Mouse (Mus musculus) neural tube, embryonic 13.5 days (tissue): ENCODE data around the gene Cyth3. TPM values are rescaled to one million over a fixed set of nuclear protein-coding genes. Genes with fewer than 3 reads are reported as not detected.

Experiments
- ATAC-seq: fragments of 200-750 bp; cut with Nextera tagmentation; 2 replicates; pipeline ENCODE4 v1.8.0; 2017; ENCODE audit warnings: low read depth, mild to moderate bottlenecking, moderate TSS enrichment, moderate library complexity
- H3K27ac ChIP-seq: fragments of 300-500 bp; sonication (generic); replicated peaks from 2 replicates; pipeline ENCODE4 v1.5.1; 2015; ENCODE audit warnings: moderate library complexity, mild to moderate bottlenecking, inconsistent platforms
- H3K27me3 ChIP-seq: fragments of 300-500 bp; sonication (generic); 2 replicates; pipeline ENCODE4 v1.6.1; 2015; ENCODE audit warnings: mild to moderate bottlenecking, inconsistent platforms
- H3K36me3 ChIP-seq: fragments of 300-500 bp; sonication (generic); 2 replicates; pipeline ENCODE4 v1.6.1; 2015; ENCODE audit warnings: mild to moderate bottlenecking, inconsistent platforms
- H3K4me1 ChIP-seq: fragments of 300-500 bp; sonication (generic); replicated peaks from 2 replicates; pipeline ENCODE4 v1.6.1; 2015; ENCODE audit warnings: inconsistent platforms
- H3K4me2 ChIP-seq: fragments of 300-500 bp; sonication (generic); 2 replicates; pipeline ENCODE4 v1.6.1; 2015; ENCODE audit warnings: inconsistent platforms, mild to moderate bottlenecking, moderate library complexity
- H3K4me3 ChIP-seq: fragments of 300-500 bp; sonication (generic); 2 replicates; pipeline ENCODE4 v1.5.1; 2015; ENCODE audit warnings: mild to moderate bottlenecking, inconsistent platforms
- H3K9ac ChIP-seq: fragments of 300-500 bp; sonication (generic); 2 replicates; pipeline ENCODE4 v1.6.1; 2015; ENCODE audit warnings: moderate library complexity, mild to moderate bottlenecking, inconsistent platforms
- H3K9me3 ChIP-seq: fragments of 300-500 bp; sonication (generic); 2 replicates; pipeline ENCODE4 v1.6.1; 2016; ENCODE audit warnings: inconsistent platforms
- WGBS: fragments of 180-500 bp; shearing (Covaris S2); methylation state at CpG from one replicate; pipeline ENCODE4 v1.1.7; 2015; 5-methylcytosine and 5-hydroxymethylcytosine counted together
- polyA plus RNA-seq: library from polyadenylated mRNA; unstranded; fragments of >200 nt; fragmentation: Nextera tagmentation; extraction: Ambion mirVana; gene quantifications from 2 replicates; pipeline ENCODE4 v1.2.1, GENCODE M21; 2015

Cyth3 gene
- 43.1 and 45.2 TPM in 2 replicates for polyA plus RNA-seq

DNA sequence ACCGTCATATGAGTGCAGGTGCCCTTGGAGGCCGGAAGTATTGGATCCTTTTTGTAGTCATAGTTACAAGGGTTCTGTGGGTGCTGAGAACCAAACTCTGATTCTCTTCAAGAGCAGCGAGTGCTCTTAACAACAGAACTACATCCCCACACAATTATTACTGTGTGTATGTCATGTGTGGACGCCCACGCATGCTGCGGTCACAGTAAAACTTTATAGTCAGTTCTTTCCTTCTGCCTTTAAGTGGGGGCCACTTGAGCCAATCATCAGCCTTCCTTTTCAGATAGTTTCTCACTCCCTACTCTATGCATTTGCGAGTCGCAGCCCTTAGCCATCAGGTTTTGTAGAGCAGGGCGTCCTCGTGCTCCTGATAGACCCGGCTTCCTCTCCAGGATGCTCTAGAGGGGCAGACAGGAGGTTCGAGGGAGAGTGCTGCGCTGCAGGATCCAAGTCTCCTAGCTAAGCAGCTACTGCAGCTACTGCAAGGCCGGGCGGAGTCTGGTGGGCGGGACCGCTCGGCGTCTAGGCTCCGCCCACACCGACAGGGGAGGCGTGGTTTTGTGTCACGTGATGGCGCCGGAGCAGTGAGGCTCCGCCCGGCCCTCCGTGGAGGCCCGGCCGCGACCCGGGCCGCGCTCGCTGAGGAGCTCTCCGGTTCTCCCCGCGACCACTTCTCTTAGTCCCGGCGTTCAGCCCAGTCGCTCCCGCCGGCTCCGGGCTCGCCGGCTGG is at the start of gene Cyth3:
Cyth3 (plus strand) TSS at position 555 of the 730 bp plus-strand sequence.
- H3K4me3 ChIP-seq = peak within 1 kb of the TSS; percentile 87
- WGBS = 9% methylated on average over 46 of the region's 46 CpGs
- ATAC-seq = peak; percentile 92

DNA sequence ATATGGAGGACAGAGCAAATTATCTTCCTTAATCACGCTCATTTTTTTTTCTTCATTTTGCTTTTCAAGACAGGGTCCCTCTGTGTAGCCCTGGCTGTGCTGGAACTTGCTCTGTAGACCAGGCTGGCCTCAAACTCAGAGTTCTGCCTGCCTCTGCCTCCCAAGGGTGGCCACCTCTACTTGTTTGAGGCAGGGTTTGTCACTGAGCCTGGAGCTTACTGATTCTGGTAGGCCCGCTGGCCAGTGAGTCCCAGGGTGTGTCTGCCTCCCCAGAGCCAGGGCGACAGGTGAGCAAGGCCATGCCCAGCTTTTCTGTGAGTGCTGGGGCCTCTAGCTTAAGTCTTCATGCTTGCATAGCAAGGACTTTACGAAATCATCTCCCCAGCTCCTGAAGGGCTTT is 49.2 kb upstream of the Cyth3 start:
- no peak overlapping the region for H3K4me2 ChIP-seq
- ATAC-seq = no peak
- WGBS = 95% methylated on average over 4 of the region's 4 CpGs
- no peaks in the 10 kb centered on the region for H3K36me3 ChIP-seq
- H3K4me3 ChIP-seq = no peak overlapping the region
- no peak overlapping the region for H3K9ac ChIP-seq
- no peak overlapping the region for H3K27ac ChIP-seq
- H3K9me3 ChIP-seq = no peaks in the 10 kb centered on the region
- H3K4me1 ChIP-seq = no peaks in the 10 kb centered on the region
- H3K27me3 ChIP-seq = no peaks in the 10 kb centered on the region

More for the DNA sequence above, at the start of gene Cyth3:
- Histone ChIP-seq H3K4me2 (peak within 1 kb of the TSS; percentile 84), H3K36me3 (no peaks in the 10 kb centered on the region), H3K9me3 (no peaks in the 10 kb centered on the region), H3K4me1 (peaks cover 53% of the 10 kb centered on the region), H3K27ac (peak within 1 kb of the TSS; percentile 82), H3K9ac (peak within 1 kb of the TSS; percentile 90), H3K27me3 (no peaks in the 10 kb centered on the region)

DNA sequence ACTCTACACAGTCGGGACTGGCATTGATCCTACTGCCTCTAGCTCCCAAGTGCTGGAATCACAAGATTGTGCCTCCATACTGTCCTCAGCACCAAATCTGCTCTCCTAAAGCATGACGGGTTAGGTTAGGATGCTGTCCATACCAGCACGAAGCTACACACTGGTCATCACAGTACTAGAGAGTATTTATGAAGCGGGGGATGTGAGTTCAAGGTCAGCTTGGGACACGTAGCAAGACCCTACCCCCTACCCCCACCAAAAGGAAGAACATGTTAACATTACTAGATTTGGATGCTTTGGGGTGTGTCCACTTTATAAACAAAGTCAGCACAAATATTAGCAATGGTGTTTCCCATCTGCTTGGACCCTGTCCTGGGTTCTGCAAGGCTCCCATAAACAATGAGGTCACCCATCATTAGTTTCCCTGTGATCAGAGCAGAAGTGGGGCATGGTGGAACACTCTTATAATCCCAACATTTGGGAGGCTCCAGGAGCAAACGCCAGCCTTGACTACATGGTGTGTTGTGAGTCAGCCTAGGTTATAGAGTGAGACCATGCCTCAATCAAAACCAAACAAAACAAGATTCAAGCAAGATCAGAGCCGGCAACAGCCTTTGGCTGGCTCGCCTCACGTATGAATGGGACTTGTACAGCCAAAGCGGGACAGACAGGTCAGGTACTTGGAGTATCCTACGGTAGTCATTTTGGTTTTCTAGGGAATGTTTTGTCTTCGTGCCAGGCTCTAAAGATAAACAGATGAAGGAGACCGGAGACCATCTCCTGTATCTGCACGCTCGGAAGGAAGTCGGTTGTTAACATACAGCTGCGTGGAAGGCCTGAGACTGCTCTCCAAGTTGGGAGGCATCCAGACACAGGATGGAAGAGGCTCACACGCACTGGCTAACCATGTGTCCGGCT is 47.7 kb upstream of the Cyth3 start:
- no peaks in the 10 kb centered on the region for H3K36me3 ChIP-seq
- ATAC-seq = no peak
- 86% methylated on average over 19 of the region's 19 CpGs for WGBS

DNA sequence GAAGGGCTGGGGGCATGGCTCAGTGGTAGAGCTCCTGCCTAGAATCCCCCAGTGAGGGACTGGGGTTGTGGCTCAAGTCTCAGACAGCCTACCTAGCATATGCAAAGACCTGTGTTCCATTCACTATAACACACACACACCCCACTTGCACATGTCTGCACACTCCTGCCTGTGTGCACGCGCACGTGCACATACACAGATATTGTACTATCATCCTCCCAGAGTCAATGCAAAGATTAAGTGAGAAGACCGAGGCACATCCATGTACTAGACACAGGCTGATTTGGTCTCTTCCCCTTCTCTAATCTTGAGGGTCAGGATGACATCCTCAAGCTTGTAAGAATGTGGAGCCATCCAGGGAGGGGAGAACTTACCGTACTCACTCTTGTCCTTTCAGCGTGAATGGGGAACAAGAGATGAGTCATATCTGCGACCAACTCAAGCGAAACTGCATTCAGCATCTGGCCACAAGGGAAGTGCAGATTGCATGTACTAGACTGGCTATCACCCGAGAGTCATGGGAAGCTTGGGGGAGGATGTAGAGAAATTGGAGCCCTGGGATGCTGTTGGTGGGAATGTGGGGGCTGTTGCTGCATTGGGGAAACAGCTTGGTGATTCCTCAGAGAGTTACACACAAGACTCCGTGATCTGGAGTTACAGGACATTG is 42.6 kb upstream of the Cyth3 start:
- 85% methylated on average over 10 of the region's 10 CpGs for WGBS

More for the DNA sequence above, 47.7 kb upstream of the Cyth3 start:
- Histone ChIP-seq H3K27ac (no peak overlapping the region), H3K27me3 (no peaks in the 10 kb centered on the region), H3K9me3 (no peaks in the 10 kb centered on the region), H3K4me2 (no peak overlapping the region), H3K4me3 (no peak overlapping the region), H3K4me1 (no peaks in the 10 kb centered on the region), H3K9ac (no peak overlapping the region)

DNA sequence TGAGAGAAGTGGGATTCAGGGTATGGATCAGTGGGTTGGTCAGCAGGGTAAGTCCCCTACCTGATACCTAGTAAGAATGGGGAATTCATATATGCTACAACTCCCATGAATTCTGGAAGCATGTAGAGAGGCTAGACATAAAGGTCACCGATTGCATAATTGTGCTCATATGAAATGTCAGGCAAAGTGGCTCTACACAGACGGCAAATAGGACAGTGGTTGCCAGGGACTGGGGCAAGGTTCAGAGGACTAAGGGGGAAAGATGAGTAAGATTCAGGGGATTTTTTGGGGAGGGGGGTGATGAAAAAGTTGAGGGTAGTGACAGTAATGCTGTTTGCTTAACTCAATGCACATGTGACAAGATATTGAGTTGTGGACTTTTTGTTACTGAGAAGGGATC is 41.3 kb upstream of the Cyth3 start:
- Histone ChIP-seq H3K27me3 (no peaks in the 10 kb centered on the region), H3K36me3 (no peaks in the 10 kb centered on the region), H3K4me2 (no peak overlapping the region), H3K4me1 (no peaks in the 10 kb centered on the region), H3K9ac (no peak overlapping the region), H3K4me3 (no peak overlapping the region), H3K27ac (no peak overlapping the region), H3K9me3 (no peaks in the 10 kb centered on the region)
- WGBS = 84% methylated on average over 2 of the region's 2 CpGs
- ATAC-seq = no peak

More for the DNA sequence above, 42.6 kb upstream of the Cyth3 start:
- Histone ChIP-seq H3K27ac (no peak overlapping the region), H3K4me2 (no peak overlapping the region), H3K4me1 (no peaks in the 10 kb centered on the region), H3K4me3 (no peak overlapping the region), H3K36me3 (no peaks in the 10 kb centered on the region), H3K27me3 (no peaks in the 10 kb centered on the region), H3K9ac (no peak overlapping the region), H3K9me3 (no peaks in the 10 kb centered on the region)
- ATAC-seq = no peak

DNA sequence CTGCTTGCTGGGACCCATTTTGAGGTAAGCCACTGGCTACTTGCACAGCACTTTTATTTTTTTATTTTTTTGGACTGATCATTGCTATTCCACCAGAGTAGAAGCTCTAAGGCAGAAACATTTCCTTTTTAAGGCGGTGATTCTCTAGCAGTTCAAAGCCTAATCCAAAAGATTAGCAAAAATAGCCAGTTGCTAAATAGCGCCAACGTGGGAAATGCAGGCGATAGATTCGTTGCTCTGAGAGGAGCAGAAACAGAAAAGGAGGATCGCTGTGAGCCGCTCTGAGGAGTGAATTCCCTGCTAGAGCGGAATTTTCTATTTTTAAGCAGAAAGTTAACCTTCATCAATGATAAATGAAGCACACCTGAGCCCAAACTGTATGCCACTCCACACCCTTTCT is 40.4 kb upstream of the Cyth3 start:
- Histone ChIP-seq H3K36me3 (no peaks in the 10 kb centered on the region), H3K4me2 (no peak overlapping the region), H3K4me3 (no peak overlapping the region), H3K27ac (no peak overlapping the region), H3K4me1 (no peaks in the 10 kb centered on the region), H3K9ac (no peak overlapping the region), H3K9me3 (no peaks in the 10 kb centered on the region), H3K27me3 (no peaks in the 10 kb centered on the region)
- 87% methylated on average over 8 of the region's 8 CpGs for WGBS
- ATAC-seq = no peak

DNA sequence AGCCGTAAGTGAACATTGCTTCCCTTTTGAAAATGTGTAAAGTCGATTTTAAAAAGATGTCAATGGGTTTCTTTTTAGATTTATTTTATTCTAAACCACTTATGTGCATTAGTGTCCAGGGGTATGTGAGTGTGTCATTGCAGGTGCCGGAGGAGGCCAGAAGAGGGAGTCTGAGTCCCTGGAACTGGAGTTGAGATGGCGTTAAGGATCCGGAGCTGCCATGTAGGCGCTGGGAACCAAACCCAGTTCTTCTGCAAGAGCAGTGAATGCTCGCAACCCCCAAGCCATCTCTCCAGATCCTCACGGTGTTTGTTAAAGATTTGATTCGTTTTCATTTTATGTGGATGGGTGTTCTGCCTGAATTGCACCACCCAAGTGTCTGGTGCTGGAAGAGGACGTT is 39.2 kb upstream of the Cyth3 start:
- WGBS = 95% methylated on average over 10 of the region's 10 CpGs
- H3K4me2 ChIP-seq = no peak overlapping the region
- H3K9ac ChIP-seq = no peak overlapping the region
- H3K27me3 ChIP-seq = no peaks in the 10 kb centered on the region
- no peak for ATAC-seq
- no peaks in the 10 kb centered on the region for H3K9me3 ChIP-seq
- H3K4me3 ChIP-seq = no peak overlapping the region
- no peaks in the 10 kb centered on the region for H3K4me1 ChIP-seq
- H3K36me3 ChIP-seq = no peaks in the 10 kb centered on the region
- no peak overlapping the region for H3K27ac ChIP-seq

DNA sequence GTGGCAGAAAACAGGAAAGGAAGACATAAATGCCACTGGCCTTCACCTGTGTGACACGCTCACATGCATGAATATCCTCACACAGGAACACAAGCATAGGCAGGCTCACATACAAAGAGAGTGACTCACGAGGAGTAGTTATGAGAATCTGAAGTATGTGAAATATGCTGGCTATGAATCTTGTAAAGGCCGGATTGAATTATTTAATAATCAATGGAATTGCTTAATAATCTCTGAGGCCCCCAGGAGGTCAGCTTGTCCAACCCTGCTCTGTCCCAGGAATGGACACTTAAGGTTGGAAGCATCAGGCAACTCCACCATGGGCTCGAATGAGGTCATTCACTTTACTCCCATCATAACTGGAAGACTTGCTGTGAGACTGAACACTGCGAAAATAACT is 37.3 kb upstream of the Cyth3 start:
- H3K4me2 ChIP-seq = no peak overlapping the region
- no peaks in the 10 kb centered on the region for H3K27me3 ChIP-seq

DNA sequence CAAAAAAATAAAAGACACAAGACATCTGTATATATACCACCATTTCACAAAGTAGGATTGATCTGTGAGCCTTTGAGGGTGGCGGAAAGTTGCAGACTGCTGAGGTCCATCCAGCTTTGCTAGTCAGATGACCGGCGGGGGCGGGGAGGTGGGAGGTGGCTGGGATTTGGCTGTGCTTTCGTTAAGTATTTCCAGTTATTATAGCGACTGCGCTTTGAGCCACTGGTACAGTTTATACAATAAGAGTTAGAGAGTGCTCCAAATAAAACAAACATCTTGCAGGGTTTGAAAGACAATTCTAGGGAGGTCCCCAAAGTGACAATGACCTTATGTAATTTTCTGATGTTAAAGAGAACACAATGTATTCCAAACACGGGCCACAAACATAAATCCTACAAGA is 35.9 kb upstream of the Cyth3 start:
- no peak overlapping the region for H3K4me3 ChIP-seq
- ATAC-seq = no peak
- 90% methylated on average over 8 of the region's 8 CpGs for WGBS
- H3K9me3 ChIP-seq = no peaks in the 10 kb centered on the region
- H3K4me2 ChIP-seq = no peak overlapping the region
- no peak overlapping the region for H3K9ac ChIP-seq
- no peaks in the 10 kb centered on the region for H3K36me3 ChIP-seq
- H3K4me1 ChIP-seq = peaks cover 4% of the 10 kb centered on the region; the same call in 1 of the 2 replicates
- H3K27me3 ChIP-seq = no peaks in the 10 kb centered on the region
- no peak overlapping the region for H3K27ac ChIP-seq

More for the DNA sequence above, 37.3 kb upstream of the Cyth3 start:
- no peak overlapping the region for H3K27ac ChIP-seq
- no peak overlapping the region for H3K9ac ChIP-seq
- peaks cover 4% of the 10 kb centered on the region; the same call in 1 of the 2 replicates for H3K4me1 ChIP-seq
- no peaks in the 10 kb centered on the region for H3K36me3 ChIP-seq
- no peak for ATAC-seq
- H3K9me3 ChIP-seq = no peaks in the 10 kb centered on the region
- H3K4me3 ChIP-seq = no peak overlapping the region
- WGBS = 88% methylated on average over 5 of the region's 5 CpGs

DNA sequence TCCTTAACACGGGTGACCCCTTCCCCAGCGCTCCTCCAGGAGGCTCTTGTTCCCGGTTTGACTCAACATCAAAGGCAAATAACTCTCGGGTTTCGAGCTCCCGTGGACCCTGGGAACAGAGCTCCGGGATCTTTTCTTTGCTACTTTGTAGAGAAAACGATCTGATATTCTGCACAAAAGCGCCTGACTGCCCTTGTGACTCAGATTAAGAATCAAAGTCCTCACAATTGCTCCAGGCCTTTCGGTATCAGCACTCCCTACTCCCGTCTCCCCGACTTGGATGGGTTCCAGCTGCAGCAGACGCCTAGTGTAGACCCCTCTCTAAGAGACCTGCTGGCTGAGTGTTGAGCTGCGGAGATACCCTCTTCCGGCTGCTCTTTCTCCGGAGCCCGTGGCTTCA is 33.1 kb upstream of the Cyth3 start:
- no peaks in the 10 kb centered on the region for H3K9me3 ChIP-seq
- 36% methylated on average over 17 of the region's 17 CpGs for WGBS
- H3K27ac ChIP-seq = no peak overlapping the region
- H3K4me1 ChIP-seq = peaks cover 4% of the 10 kb centered on the region; the same call in 1 of the 2 replicates
- H3K36me3 ChIP-seq = no peaks in the 10 kb centered on the region
- no peak overlapping the region for H3K4me3 ChIP-seq
- no peak overlapping the region for H3K9ac ChIP-seq
- ATAC-seq = no peak
- no peaks in the 10 kb centered on the region for H3K27me3 ChIP-seq
- H3K4me2 ChIP-seq = no peak overlapping the region; the same call in 1 of the 2 replicates

DNA sequence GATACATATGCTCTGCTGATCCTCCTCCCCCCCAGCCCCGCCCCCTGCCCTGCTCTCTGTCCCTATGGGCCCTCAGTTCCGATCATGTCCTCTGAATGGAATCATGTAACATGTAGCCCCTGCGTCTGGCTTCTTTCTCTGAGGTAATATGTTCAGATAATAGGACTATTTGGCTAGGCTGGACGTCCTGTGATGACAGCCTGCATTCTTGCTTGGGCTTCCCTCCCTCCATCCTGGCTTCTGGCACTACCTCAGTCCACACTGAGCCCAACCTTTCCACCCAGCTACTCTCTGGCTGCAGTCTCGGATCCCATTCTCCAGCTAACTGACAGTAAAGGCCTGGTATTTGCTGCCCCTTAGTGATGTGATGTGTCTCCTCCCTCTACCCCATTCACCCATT is 29.3 kb upstream of the Cyth3 start:
- ATAC-seq = no peak

More for the DNA sequence above, 29.3 kb upstream of the Cyth3 start:
- Histone ChIP-seq H3K9me3 (0 out of 2 replicates have a peak, but pooled peaks cover under 1% of the 10 kb centered on the region), H3K4me1 (peaks cover 4% of the 10 kb centered on the region; the same call in 1 of the 2 replicates), H3K36me3 (no peaks in the 10 kb centered on the region), H3K4me2 (no peak overlapping the region), H3K27me3 (no peaks in the 10 kb centered on the region), H3K27ac (no peak overlapping the region), H3K4me3 (no peak overlapping the region), H3K9ac (no peak overlapping the region)
- WGBS = 75% methylated on average over 5 of the region's 5 CpGs
